Mouse (Mus musculus) liver, embryonic 11.5 days (tissue): Measurements from ENCODE around the gene Aloxe3. TPM values are rescaled to one million over a fixed set of nuclear protein-coding genes. Genes with fewer than 3 reads are reported as not detected.

Experiments
- ATAC-seq: fragments of 200-750 bp; cut with Nextera tagmentation; replicated peaks from 2 replicates; pipeline ENCODE4 v1.8.0; 2017; ENCODE audit warnings: moderate number of reproducible peaks, mild to moderate bottlenecking, moderate TSS enrichment, moderate library complexity; ENCODE audit not compliant: low FRiP score
- DNase-seq: peaks from one replicate; pipeline ENCODE4 v3.0.0-alpha.2; 2017; ENCODE audit warnings: low spot score
- H3K27ac ChIP-seq: fragments of 300-500 bp; sonication (generic); 2 replicates; pipeline ENCODE4 v1.5.1; 2014; ENCODE audit warnings: mild to moderate bottlenecking, low read depth, low read length, control low read depth
- H3K27me3 ChIP-seq: fragments of 300-500 bp; sonication (generic); replicated peaks from 2 replicates; pipeline ENCODE4 v1.6.1; 2014; ENCODE audit warnings: low read length, mixed read lengths; ENCODE audit not compliant: control insufficient read depth, insufficient read depth
- H3K36me3 ChIP-seq: fragments of 300-500 bp; sonication (generic); 2 replicates; pipeline ENCODE4 v1.6.1; 2014; ENCODE audit warnings: mild to moderate bottlenecking, low read length, moderate library complexity, mixed read lengths; ENCODE audit not compliant: control insufficient read depth, insufficient read depth
- H3K4me1 ChIP-seq: fragments of 300-500 bp; sonication (generic); replicated peaks from 2 replicates; pipeline ENCODE4 v1.6.1; 2014; ENCODE audit warnings: low read length, mixed read lengths; ENCODE audit not compliant: control insufficient read depth, insufficient read depth
- H3K4me2 ChIP-seq: fragments of 300-500 bp; sonication (generic); 2 replicates; pipeline ENCODE4 v1.6.1; 2014; ENCODE audit warnings: mild to moderate bottlenecking, control low read depth, moderate library complexity
- H3K4me3 ChIP-seq: fragments of 300-500 bp; sonication (generic); 2 replicates; pipeline ENCODE4 v1.5.1; 2014; ENCODE audit warnings: low read depth, low read length, control low read depth
- H3K9ac ChIP-seq: fragments of 300-500 bp; sonication (generic); 2 replicates; pipeline ENCODE4 v1.6.1; 2014; ENCODE audit warnings: low read depth, low read length, control low read depth
- H3K9me3 ChIP-seq: fragments of 300-500 bp; sonication (generic); 2 replicates; pipeline ENCODE4 v1.6.1; 2016; ENCODE audit warnings: low read length, inconsistent platforms, mixed read lengths; ENCODE audit not compliant: control insufficient read depth
- WGBS: fragments of 180-500 bp; shearing (Covaris S2); extraction: QIAGEN DNeasy Blood & Tissue Kit; methylation state at CpG from one replicate; pipeline ENCODE4 v1.1.7; 2014; 5-methylcytosine and 5-hydroxymethylcytosine counted together
- polyA plus RNA-seq: library from polyadenylated mRNA; unstranded; fragments of >200 nt; fragmentation: Nextera tagmentation; extraction: Ambion mirVana; gene quantifications from 2 replicates; pipeline ENCODE4 v1.2.1, GENCODE M21; 2014

The Aloxe3 gene
- polyA plus RNA-seq, 1 experiment from 2014 or later: not detected

DNA sequence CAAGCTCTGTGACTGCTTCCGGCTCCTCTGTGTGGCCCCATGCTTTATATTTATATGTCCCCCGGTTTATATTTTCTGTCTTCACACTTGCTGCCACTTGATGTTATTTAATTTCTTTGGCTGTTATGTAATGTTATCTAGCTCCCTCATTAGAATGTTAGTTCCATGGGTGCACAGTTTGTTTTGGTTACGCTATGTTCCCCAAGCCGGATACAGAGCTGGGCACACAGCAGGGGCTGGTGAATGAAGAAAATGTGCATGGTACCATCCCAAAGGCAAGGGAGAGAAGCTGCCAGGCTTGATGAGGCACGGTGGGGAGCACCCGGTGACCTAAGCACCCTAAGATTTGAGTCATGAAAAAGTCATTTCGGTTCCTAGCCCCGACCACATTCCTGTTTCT, 28.1 kb downstream of the Aloxe3 start:
- DNase-seq: no peak
- Histone ChIP-seq H3K9ac (no peak overlapping the region), H3K4me1 (no peaks in the 10 kb centered on the region), H3K4me2 (no peak overlapping the region), H3K27ac (no peak overlapping the region), H3K4me3 (no peak overlapping the region), H3K27me3 (peaks cover 48% of the 10 kb centered on the region), H3K36me3 (no peaks in the 10 kb centered on the region), H3K9me3 (no peaks in the 10 kb centered on the region)
- WGBS: 82% methylated on average over 8 of the region's 8 CpGs
- no peak for ATAC-seq

- 16% methylated on average over 1 of the region's 1 CpGs for WGBS
- Histone ChIP-seq H3K27me3 (peaks cover 49% of the 10 kb centered on the region), H3K36me3 (no peaks in the 10 kb centered on the region), H3K9ac (no peak overlapping the region), H3K4me2 (no peak overlapping the region), H3K4me1 (no peaks in the 10 kb centered on the region), H3K27ac (no peak overlapping the region), H3K9me3 (no peaks in the 10 kb centered on the region), H3K4me3 (no peak overlapping the region)
- no peak for ATAC-seq
- no peak for DNase-seq
Measured at GRCm38 (mm10) chr11:69155351-69155750, 29.7 kb downstream of the Aloxe3 start.

DNA sequence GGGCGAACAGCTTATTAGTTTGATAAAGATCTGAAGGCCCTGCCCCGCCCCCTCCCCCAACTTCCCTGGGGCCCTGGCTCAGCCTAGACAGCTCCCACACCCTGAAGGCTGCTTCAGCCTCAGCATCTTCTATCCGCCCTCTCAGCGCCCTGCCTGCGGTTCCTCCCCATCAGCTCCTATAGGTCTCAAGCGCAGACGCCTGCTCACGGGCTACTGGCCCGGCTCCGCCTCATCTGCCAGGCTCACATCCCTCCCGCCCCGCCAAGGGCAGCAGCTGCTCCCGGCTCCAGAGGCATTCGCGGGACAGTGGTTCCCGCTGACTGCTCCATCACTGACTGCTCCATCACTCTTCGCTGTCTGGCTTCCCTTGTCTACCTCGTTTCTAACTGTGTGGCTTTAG, 31.1 kb downstream of the Aloxe3 start, which contains the start of gene Alox12b:
Gene Alox12b, plus strand, starts transcription at position 190 of the 400 bp plus-strand sequence.
- H3K27me3 ChIP-seq: peaks cover 46% of the 10 kb centered on the region
- ATAC-seq: no peak

GRCm38 (mm10) chr11:69169313-69169712, 43.6 kb downstream of the Aloxe3 start:
- H3K4me2 ChIP-seq: no peak overlapping the region
- ATAC-seq: no peak
- no peak for DNase-seq
- H3K4me1 ChIP-seq: no peaks in the 10 kb centered on the region
- H3K27me3 ChIP-seq: peaks cover 11% of the 10 kb centered on the region
- no peak overlapping the region for H3K27ac ChIP-seq
- 85% methylated on average over 12 of the region's 12 CpGs for WGBS
- no peaks in the 10 kb centered on the region for H3K9me3 ChIP-seq
- H3K9ac ChIP-seq: no peak overlapping the region
- no peak overlapping the region for H3K4me3 ChIP-seq
- no peaks in the 10 kb centered on the region for H3K36me3 ChIP-seq

More for the DNA sequence above, 31.1 kb downstream of the Aloxe3 start, which contains the start of gene Alox12b:
- WGBS: 5% methylated on average over 18 of the region's 18 CpGs
- Histone ChIP-seq H3K4me3 (no peak within 1 kb of the TSS), H3K27ac (no peak within 1 kb of the TSS), H3K36me3 (no peaks in the 10 kb centered on the region), H3K4me2 (peak within 1 kb of the TSS; percentile 21), H3K9ac (no peak within 1 kb of the TSS), H3K9me3 (no peaks in the 10 kb centered on the region), H3K4me1 (no peaks in the 10 kb centered on the region)
- no peak for DNase-seq

DNA sequence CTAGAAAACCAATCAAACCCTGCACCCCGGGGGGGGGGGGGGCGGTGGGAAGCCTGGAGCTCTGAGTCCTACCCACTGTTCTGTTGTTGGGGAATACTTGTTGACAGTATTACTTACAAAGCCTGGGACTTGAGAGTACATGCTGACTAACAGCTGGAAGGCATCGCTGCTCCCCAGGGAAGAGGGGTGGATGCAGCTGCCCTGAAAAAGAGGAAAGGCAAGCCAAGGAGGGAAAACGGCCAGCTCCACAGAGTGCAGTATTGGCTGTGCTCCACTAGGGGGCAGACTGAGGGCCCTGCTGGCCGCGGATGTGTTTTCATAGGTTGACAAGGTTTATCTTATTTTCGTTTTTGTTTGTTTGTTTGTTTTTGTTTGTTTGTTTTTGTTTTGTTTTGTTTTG, 45.9 kb downstream of the Aloxe3 start:
- H3K4me3 ChIP-seq: no peak overlapping the region
- H3K27ac ChIP-seq: no peak overlapping the region
- no peaks in the 10 kb centered on the region for H3K4me1 ChIP-seq
- no peak for DNase-seq
- 31% methylated on average over 7 of the region's 7 CpGs for WGBS
- H3K9me3 ChIP-seq: no peaks in the 10 kb centered on the region
- H3K36me3 ChIP-seq: no peaks in the 10 kb centered on the region
- no peak overlapping the region for H3K4me2 ChIP-seq
- 0 out of 2 replicates have a peak, but pooled peaks cover 6% of the 10 kb centered on the region for H3K27me3 ChIP-seq
- H3K9ac ChIP-seq: no peak overlapping the region
- no peak for ATAC-seq

GRCm38 (mm10) chr11:69172606-69173005, 46.9 kb downstream of the Aloxe3 start:
- H3K27me3 ChIP-seq: 0 out of 2 replicates have a peak, but pooled peaks cover 3% of the 10 kb centered on the region
- no peak overlapping the region for H3K27ac ChIP-seq
- no peaks in the 10 kb centered on the region for H3K9me3 ChIP-seq
- H3K9ac ChIP-seq: no peak overlapping the region
- ATAC-seq (no peak), DNase-seq (no peak)
- no peaks in the 10 kb centered on the region for H3K36me3 ChIP-seq
- H3K4me2 ChIP-seq: no peak overlapping the region
- no peaks in the 10 kb centered on the region for H3K4me1 ChIP-seq
- no peak overlapping the region for H3K4me3 ChIP-seq
- 85% methylated on average over 2 of the region's 2 CpGs for WGBS

GRCm38 (mm10) chr11:69174722-69175121, 49.0 kb downstream of the Aloxe3 start:
- Histone ChIP-seq H3K27me3 (no peaks in the 10 kb centered on the region), H3K9ac (no peak overlapping the region), H3K9me3 (no peaks in the 10 kb centered on the region), H3K4me2 (no peak overlapping the region), H3K36me3 (no peaks in the 10 kb centered on the region), H3K4me3 (no peak overlapping the region), H3K4me1 (no peaks in the 10 kb centered on the region), H3K27ac (no peak overlapping the region)
- WGBS: 86% methylated on average over 7 of the region's 7 CpGs
- ATAC-seq (no peak), DNase-seq (no peak)

DNA sequence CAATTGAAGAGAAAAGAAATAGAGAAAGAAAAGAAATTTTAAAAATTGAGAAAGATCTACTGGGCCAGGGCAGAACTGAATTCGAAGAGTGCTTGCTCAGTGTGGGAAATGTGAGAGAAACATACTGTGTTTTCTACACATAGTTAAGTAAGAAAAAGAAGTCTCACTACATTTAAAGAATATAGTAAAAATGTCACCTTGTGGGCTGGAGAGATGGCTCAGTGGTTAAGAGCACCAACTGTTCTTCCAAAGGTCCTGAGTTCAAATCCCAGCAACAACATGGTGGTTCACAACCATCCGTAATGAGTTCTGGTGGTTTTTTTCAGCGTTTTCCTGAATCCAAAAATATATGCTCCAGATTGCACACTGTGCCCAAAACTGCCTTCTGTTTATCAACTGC, 52.8 kb downstream of the Aloxe3 start:
- WGBS: 67% methylated on average over 3 of the region's 3 CpGs
- Histone ChIP-seq H3K4me1 (no peaks in the 10 kb centered on the region), H3K36me3 (no peaks in the 10 kb centered on the region), H3K9me3 (no peaks in the 10 kb centered on the region), H3K9ac (no peak overlapping the region), H3K27me3 (no peaks in the 10 kb centered on the region), H3K4me3 (no peak overlapping the region), H3K27ac (no peak overlapping the region), H3K4me2 (no peak overlapping the region)
- DNase-seq: no peak
- ATAC-seq: no peak

DNA sequence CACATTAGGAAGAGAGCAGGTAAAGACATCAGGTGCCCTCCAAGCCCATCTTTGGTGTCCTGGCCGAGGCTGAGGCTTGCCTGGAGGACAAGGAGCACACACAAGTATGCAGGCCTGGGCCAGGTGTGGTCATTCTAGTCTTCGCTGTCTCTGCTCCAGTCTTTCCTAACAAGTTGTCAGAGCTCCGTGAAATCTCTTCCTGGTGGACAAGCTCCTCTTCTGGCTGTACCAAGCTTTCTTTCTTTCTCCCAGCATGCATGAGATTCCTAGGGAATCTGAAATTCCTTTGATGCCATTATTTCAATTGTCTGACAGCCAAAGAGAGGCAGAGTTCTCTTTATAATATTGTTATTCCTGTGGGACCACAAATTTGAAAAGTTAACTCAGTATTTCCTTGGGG, 53.8 kb downstream of the Aloxe3 start:
- Histone ChIP-seq H3K9ac (no peak overlapping the region), H3K4me2 (no peak overlapping the region), H3K9me3 (no peaks in the 10 kb centered on the region), H3K4me3 (no peak overlapping the region), H3K4me1 (no peaks in the 10 kb centered on the region), H3K36me3 (no peaks in the 10 kb centered on the region), H3K27me3 (no peaks in the 10 kb centered on the region), H3K27ac (no peak overlapping the region)
- 52% methylated on average over 3 of the region's 3 CpGs for WGBS
- DNase-seq: no peak
- no peak for ATAC-seq
